Mouse (Mus musculus): ENCODE results near the gene C130060K24Rik. TPM values are rescaled to one million over a fixed set of nuclear protein-coding genes. Genes with fewer than 3 reads are reported as not detected.

The C130060K24Rik gene
- polyA plus RNA-seq, 1 experiment from 2014 or later: 0.63 TPM

GRCm38 (mm10) chr6:65465294-65465693 lies 84.4 kb downstream of the C130060K24Rik start:
- no peak overlapping the region for H3K4me3 ChIP-seq (replicated peaks)
- no peaks in the 10 kb centered on the region for H3K27me3 ChIP-seq (replicated peaks)
- H3K9ac ChIP-seq (replicated peaks): no peak overlapping the region
- 85% methylated on average over 1 of the region's 1 CpGs for WGBS
- ATAC-seq (ENCODE audit: low FRiP score): no peak
- H3K27ac ChIP-seq (replicated peaks): no peak overlapping the region
- H3K4me1 ChIP-seq: no peaks in the 10 kb centered on the region
- no peaks in the 10 kb centered on the region for H3K36me3 ChIP-seq
- H3K9me3 ChIP-seq (replicated peaks): no peaks in the 10 kb centered on the region
- no peak overlapping the region for H3K4me2 ChIP-seq

GRCm38 (mm10) chr6:65470320-65470719 lies 89.4 kb downstream of the C130060K24Rik start:
- Histone ChIP-seq H3K4me3 (replicated peaks) (no peak overlapping the region), H3K27ac (replicated peaks) (no peak overlapping the region), H3K9me3 (replicated peaks) (no peaks in the 10 kb centered on the region), H3K27me3 (replicated peaks) (no peaks in the 10 kb centered on the region), H3K4me1 (no peaks in the 10 kb centered on the region), H3K9ac (replicated peaks) (no peak overlapping the region), H3K36me3 (no peaks in the 10 kb centered on the region), H3K4me2 (no peak overlapping the region)
- ATAC-seq (ENCODE audit: low FRiP score): 0 out of 2 replicates have a peak, but pooled peaks have one; percentile 45
- 51% methylated on average over 5 of the region's 5 CpGs for WGBS

- no peaks in the 10 kb centered on the region for H3K9me3 ChIP-seq (replicated peaks)
- WGBS: 94% methylated on average over 7 of the region's 7 CpGs
- no peak overlapping the region for H3K4me3 ChIP-seq (replicated peaks)
- ATAC-seq (ENCODE audit: low FRiP score): no peak
- H3K4me2 ChIP-seq: no peak overlapping the region
- no peak overlapping the region for H3K9ac ChIP-seq (replicated peaks)
- no peak overlapping the region for H3K27ac ChIP-seq (replicated peaks)
- no peaks in the 10 kb centered on the region for H3K27me3 ChIP-seq (replicated peaks)
- H3K4me1 ChIP-seq: no peaks in the 10 kb centered on the region
- no peaks in the 10 kb centered on the region for H3K36me3 ChIP-seq
Observed at GRCm38 (mm10) chr6:65472455-65472854, 91.5 kb downstream of the C130060K24Rik start.

GRCm38 (mm10) chr6:65498786-65499185 lies 117.9 kb downstream of the C130060K24Rik start:
- no peak overlapping the region for H3K27ac ChIP-seq (replicated peaks)
- no peaks in the 10 kb centered on the region for H3K36me3 ChIP-seq
- no peak overlapping the region for H3K4me3 ChIP-seq (replicated peaks)
- no peak overlapping the region for H3K4me2 ChIP-seq
- no peaks in the 10 kb centered on the region for H3K27me3 ChIP-seq (replicated peaks)
- no peaks in the 10 kb centered on the region for H3K4me1 ChIP-seq
- no peak overlapping the region for H3K9ac ChIP-seq (replicated peaks)
- ATAC-seq (ENCODE audit: low FRiP score): no peak
- H3K9me3 ChIP-seq (replicated peaks): no peaks in the 10 kb centered on the region

Other genes starting within 250 kb of the C130060K24Rik start
- 5.0 and 6.0 TPM in 2 replicates for gene Hpgds, start 236.2 kb upstream of the C130060K24Rik start, polyA plus RNA-seq (2015; fragmentation: Nextera tagmentation; extraction: Ambion mirVana)
- 0.19 TPM in 1 of 2 replicates, not detected in the other for gene Tnip3, start 144.2 kb downstream of the C130060K24Rik start, polyA plus RNA-seq (2015; fragmentation: Nextera tagmentation; extraction: Ambion mirVana)

Measured in neural tube, embryonic 15.5 days (tissue).